Mouse (Mus musculus): ENCODE data around the gene Pitpnc1.

DNA sequence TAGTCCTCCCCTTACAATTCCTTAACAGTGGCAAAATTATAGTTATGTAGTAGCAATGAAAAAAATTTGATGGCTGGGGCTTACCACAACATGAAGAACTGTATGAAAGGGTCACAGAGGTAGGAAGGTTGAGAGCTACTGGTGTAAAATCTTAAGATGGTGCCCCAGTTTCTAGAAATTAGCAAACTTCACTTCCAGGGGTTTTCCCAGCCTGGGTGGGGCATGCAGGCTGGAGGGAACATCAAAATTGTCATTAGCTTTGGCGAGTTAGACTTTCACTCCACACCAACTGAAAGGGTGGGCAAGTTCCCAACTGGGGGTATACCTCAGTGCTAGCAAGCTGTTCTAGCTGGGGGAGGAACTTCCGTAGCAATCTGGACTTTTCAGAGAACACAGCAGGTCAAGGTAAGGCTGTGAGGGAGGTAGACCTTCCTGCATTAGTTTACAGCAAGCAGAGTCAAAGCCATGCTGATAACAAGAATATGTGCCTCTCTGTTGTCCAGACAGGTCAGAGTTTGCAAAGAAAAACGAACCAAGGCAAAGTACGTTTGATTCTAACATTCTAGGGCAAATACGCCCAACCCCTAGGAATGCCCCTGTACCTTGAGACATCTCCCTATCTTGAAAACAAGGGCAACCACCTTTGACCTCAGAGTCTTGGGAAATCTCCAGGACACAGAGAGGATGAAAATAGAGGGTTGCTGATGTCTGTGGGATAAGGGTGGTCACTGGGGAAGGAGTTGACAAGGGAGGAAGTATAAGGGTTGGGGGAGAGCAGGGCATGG lies 48.3 kb upstream of the Pitpnc1 start:
- no peak for TF ChIP-seq CTCF (IDR thresholded peaks at IDR 0.05; ENCODE audit: low read depth)
- no peak for TF ChIP-seq EP300 (optimal IDR thresholded peaks at IDR 0.05)

Measured in stomach, postnatal 0 days (tissue).